Mouse (Mus musculus) retina, postnatal 7 days (tissue): Measurements from ENCODE around the gene Cep44.

Experiments used
- DNase-seq: peaks from one replicate; pipeline ENCODE4 v3.0.0-alpha.2; 2012; ENCODE audit warnings: low read depth, low spot score

The Cep44 gene

DNA sequence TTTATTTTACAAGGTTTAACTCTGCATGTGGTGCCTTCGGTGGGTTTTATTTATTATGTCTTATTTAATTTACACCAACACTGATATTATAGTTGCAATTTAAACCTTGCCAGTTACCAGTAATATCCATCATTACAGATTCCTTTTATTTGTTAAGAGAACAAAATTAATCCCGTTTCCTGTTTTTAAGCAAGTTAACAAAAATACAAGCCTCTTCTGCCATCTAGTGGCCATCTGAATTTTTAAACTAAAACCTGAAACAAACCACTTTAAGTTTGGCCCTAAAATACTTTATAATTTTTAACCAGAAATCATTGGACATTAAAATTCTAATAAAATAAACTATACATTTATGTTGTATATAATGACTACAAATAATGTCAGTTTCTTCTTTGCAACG, 64.8 kb downstream of the Cep44 start:
- DNase-seq, result peak; percentile 9
